33 mouse cellular contexts compared by ENCODE assay signal in the genomic region with DNA sequence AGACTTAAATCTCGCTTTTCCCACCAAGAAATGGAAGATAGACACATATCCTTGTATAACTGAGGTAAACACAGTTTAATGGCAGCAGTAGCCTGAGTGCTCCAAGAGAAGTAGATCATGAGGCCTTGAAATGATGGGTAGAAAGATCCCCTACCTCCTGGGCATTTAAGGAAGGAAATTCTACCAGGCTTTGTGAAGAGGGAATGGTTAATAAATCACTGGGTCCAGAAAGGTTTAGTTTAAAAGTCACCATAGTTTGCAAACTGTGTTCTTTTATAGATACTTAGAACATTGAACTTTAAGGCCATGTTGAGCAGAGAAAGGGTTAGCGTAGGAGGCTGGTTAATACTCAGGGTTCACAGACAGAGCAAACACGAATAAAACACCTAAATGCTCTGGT.
"Had no signal": no experiment of that assay in that cellular context is flagged by ENCODE, and none has a peak within 500 bp of the region (broad histone marks: within the 10 kb centered on the region; RNA-seq: fewer than 3 reads in every experiment).

No protein-coding gene starts in this region.

- H3K9me3 ChIP-seq: limb, embryonic 10.5 days; limb, embryonic 12.5 days; limb, embryonic 13.5 days; limb, embryonic 15.5 days; liver, embryonic 12.5 days; liver, embryonic 13.5 days; liver, embryonic 15.5 days; lung, embryonic 15.5 days; megakaryocyte, embryonic 14.5 days; midbrain, embryonic 10.5 days; midbrain, embryonic 12.5 days; midbrain, embryonic 13.5 days; midbrain, embryonic 15.5 days; neural tube, embryonic 12.5 days; neural tube, embryonic 13.5 days had no signal

- H3K9ac ChIP-seq: limb, embryonic 12.5 days; limb, embryonic 13.5 days; limb, embryonic 15.5 days; liver, embryonic 12.5 days; liver, embryonic 13.5 days; liver, embryonic 14.5 days; liver, embryonic 15.5 days; liver, postnatal 0 days; lung, embryonic 14.5 days; lung, embryonic 15.5 days; midbrain, embryonic 12.5 days; midbrain, embryonic 13.5 days; midbrain, embryonic 15.5 days; neural tube, embryonic 12.5 days; neural tube, embryonic 13.5 days had no signal

- H3K4me2 ChIP-seq: limb, embryonic 12.5 days; limb, embryonic 13.5 days; limb, embryonic 15.5 days; liver, embryonic 11.5 days; liver, embryonic 12.5 days; liver, embryonic 13.5 days; liver, embryonic 15.5 days; lung, embryonic 14.5 days; lung, embryonic 15.5 days; midbrain, embryonic 11.5 days; midbrain, embryonic 12.5 days; midbrain, embryonic 13.5 days; midbrain, embryonic 15.5 days; neural tube, embryonic 12.5 days; neural tube, embryonic 13.5 days had no signal

- H3K27ac ChIP-seq: limb, embryonic 13.5 days; limb, embryonic 15.5 days; liver, embryonic 12.5 days; liver, embryonic 13.5 days; liver, embryonic 14.5 days; liver, embryonic 15.5 days; lung, embryonic 15.5 days; macrophage; midbrain, embryonic 10.5 days; midbrain, embryonic 12.5 days; midbrain, embryonic 13.5 days; midbrain, embryonic 15.5 days; neural tube, embryonic 12.5 days; neural tube, embryonic 13.5 days had no signal

- H3K27me3 ChIP-seq: limb, embryonic 12.5 days; limb, embryonic 13.5 days; limb, embryonic 15.5 days; liver, embryonic 12.5 days; liver, embryonic 13.5 days; liver, embryonic 15.5 days; lung, embryonic 15.5 days; megakaryocyte, embryonic 14.5 days; midbrain, embryonic 12.5 days; midbrain, embryonic 13.5 days; midbrain, embryonic 15.5 days; neural tube, embryonic 12.5 days; neural tube, embryonic 13.5 days had no signal

- ATAC-seq: liver, embryonic 12.5 days; liver, postnatal 0 days; lung, postnatal 0 days; midbrain, embryonic 13.5 days; midbrain, embryonic 15.5 days; midbrain, embryonic 16.5 days had no signal

- H3K4me3 ChIP-seq: limb, embryonic 10.5 days; limb, embryonic 12.5 days; limb, embryonic 13.5 days; limb, embryonic 15.5 days; liver, embryonic 12.5 days; liver, embryonic 13.5 days; liver, embryonic 15.5 days; lung, embryonic 15.5 days; megakaryocyte, embryonic 14.5 days; midbrain, embryonic 10.5 days; midbrain, embryonic 12.5 days; midbrain, embryonic 13.5 days; midbrain, embryonic 15.5 days; myocyte; neural tube, embryonic 12.5 days; neural tube, embryonic 13.5 days had no signal

- DNase-seq: left cerebral cortex, postnatal 4 days; liver; liver, embryonic 13.5 days; liver, postnatal 0 days; lung, adult 18-20 months; lung, adult 2 months; lung, embryonic 14.5 days; lung, postnatal 10 days; lung, postnatal 14 days; lung, postnatal 36 days; lung, postnatal 4 days; midbrain, embryonic 14.5 days had no signal

- H3K36me3 ChIP-seq: limb, embryonic 10.5 days; limb, embryonic 12.5 days; limb, embryonic 13.5 days; limb, embryonic 15.5 days; liver, embryonic 12.5 days; liver, embryonic 13.5 days; liver, embryonic 15.5 days; lung, embryonic 15.5 days; midbrain, embryonic 10.5 days; midbrain, embryonic 12.5 days; midbrain, embryonic 13.5 days; midbrain, embryonic 15.5 days; neural tube, embryonic 12.5 days; neural tube, embryonic 13.5 days had no signal

- H3K4me1 ChIP-seq: liver, embryonic 12.5 days; megakaryocyte, embryonic 14.5 days; neural tube, embryonic 12.5 days had no signal
